Mouse (Mus musculus): ENCODE results near the gene Zfp36l2.

- no peak for TF ChIP-seq POLR2A (IDR thresholded peaks at IDR 0.05; ENCODE audit: insufficient read depth, low read depth, low read length)
- TF ChIP-seq CTCF (IDR thresholded peaks at IDR 0.05; ENCODE audit: insufficient read depth, low read depth, low read length): no peak
Measured at GRCm38 (mm10) chr17:84137393-84138171, 50.2 kb downstream of the Zfp36l2 start.

Measured in olfactory bulb, adult 2 months (tissue).